Mouse (Mus musculus) cerebellum, adult 2 months (tissue): ENCODE results near the gene H2bfm. TPM values are rescaled to one million over a fixed set of nuclear protein-coding genes. Genes with fewer than 3 reads are reported as not detected.
A peak's percentile ranks its signal among the peaks of the same experiment; 100 is the strongest.

ENCODE experiments used
- DNase-seq, 2 experiments: peaks; one replicate each; pipeline ENCODE4 v3.0.0; 2021
- H3K27ac ChIP-seq: fragments of 200-500 bp; 2 replicates; pipeline ENCODE4 v1.5.1; 2012; ENCODE audit warnings: low read length, control low read depth, inconsistent platforms; ENCODE audit not compliant: insufficient read depth
- H3K27me3 ChIP-seq: fragments of 200-500 bp; 2 replicates; pipeline ENCODE4 v1.6.1; 2012; ENCODE audit warnings: inconsistent platforms, mild to moderate bottlenecking, low read length, moderate library complexity; ENCODE audit not compliant: control insufficient read depth, insufficient read depth
- H3K4me1 ChIP-seq: fragments of 200-500 bp; 2 replicates; pipeline ENCODE4 v1.6.1; 2011; ENCODE audit warnings: low read length; ENCODE audit not compliant: control insufficient read depth, insufficient read depth
- H3K4me3 ChIP-seq: fragments of 200-500 bp; replicated peaks from 2 replicates; pipeline ENCODE3; 2011; ENCODE audit warnings: mild to moderate bottlenecking, low read depth, low read length, control low read depth; ENCODE audit not compliant: insufficient read depth
- CTCF ChIP-seq: fragments of 200-500 bp; IDR thresholded peaks from 2 replicates; pipeline ENCODE4 v1.5.1; 2011; ENCODE audit warnings: low read depth, mild to moderate bottlenecking, control low read depth, low read length, moderate library complexity, borderline replicate concordance; ENCODE audit not compliant: insufficient read depth
- POLR2A ChIP-seq: fragments of 200-500 bp; IDR thresholded peaks from 2 replicates; pipeline ENCODE4 v1.6.1; 2011; ENCODE audit warnings: low read length, control low read depth, borderline replicate concordance; ENCODE audit not compliant: insufficient read depth
- WGBS: fragments of 180-500 bp; shearing (Covaris S2); methylation state at CpG from one replicate; pipeline ENCODE4 v1.1.7; 2018; 5-methylcytosine and 5-hydroxymethylcytosine counted together
- polyA plus RNA-seq: library from polyadenylated mRNA; depleted of rRNA; stranded (reverse); fragments of >200 nt; gene quantifications from 2 replicates; pipeline ENCODE4 v1.2.3, GENCODE M21; 2012; rRNA removed

Gene H2bfm
- polyA plus RNA-seq, 1 experiment: not detected

DNA sequence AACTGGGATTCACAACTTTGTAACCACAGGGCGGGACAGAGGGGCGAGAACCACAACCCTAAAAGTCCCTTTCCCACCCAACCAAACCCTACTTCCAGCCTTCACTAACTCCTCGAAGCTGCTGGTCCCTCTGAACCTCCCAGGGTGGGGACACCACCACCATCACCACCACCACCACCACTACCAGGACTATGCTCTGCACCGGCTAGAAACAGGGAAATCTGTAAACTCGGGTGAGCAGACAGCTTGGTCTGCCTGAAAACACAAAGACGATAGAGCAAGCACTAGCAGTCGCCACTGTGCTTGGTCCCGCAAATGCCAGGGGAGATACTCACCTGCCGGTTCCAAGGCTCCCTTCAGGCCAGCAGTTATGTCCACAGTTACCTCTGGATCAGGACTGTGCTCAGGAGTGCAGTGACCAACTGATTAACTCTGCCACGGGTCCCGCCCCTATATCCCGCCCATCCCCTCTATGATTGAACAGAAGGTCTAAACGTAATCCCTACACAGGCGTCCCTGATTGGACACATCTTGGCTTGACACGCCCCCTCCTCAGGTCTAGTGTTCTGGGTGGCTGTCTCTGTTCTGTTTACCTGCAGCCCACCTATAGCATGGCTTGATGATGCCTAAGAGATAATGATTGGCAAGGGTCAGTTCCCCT, 49.4 kb downstream of the H2bfm start, which contains the start of the genes Tmsb15l and Tmsb15b1:
Tmsb15l (minus strand) TSS at position 446 of the 661 bp plus-strand sequence.
Tmsb15b1 (minus strand) TSS at position 451 of the 661 bp plus-strand sequence.
- Histone ChIP-seq H3K4me1 (no peaks in the 10 kb centered on the region), H3K4me3 (peak within 1 kb of the TSS; percentile 97), H3K27ac (0 out of 2 replicates have a peak within 1 kb of the TSS, but pooled peaks have one; percentile 16), H3K27me3 (no peaks in the 10 kb centered on the region)
- peak; percentile 54 to 91 for DNase-seq
- 15% methylated on average over 15 of the region's 15 CpGs for WGBS
- TF ChIP-seq CTCF (no peak), POLR2A (peak; percentile 60; the same call in 1 of the 2 replicates)

Other genes starting within 250 kb of the H2bfm start
- gene Tceal1, start 219.3 kb upstream of the H2bfm start, polyA plus RNA-seq: 17.5 and 18.7 TPM in 2 replicates
- 223 and 236 TPM in 2 replicates for gene Morf4l2, start 183.6 kb upstream of the H2bfm start, polyA plus RNA-seq
- gene Glra4, start 147.2 kb upstream of the H2bfm start, polyA plus RNA-seq: 0.57 and 1.1 TPM in 2 replicates
- gene Plp1, start 104.7 kb upstream of the H2bfm start, polyA plus RNA-seq: 1,881 and 2,386 TPM in 2 replicates
- gene Rab9b, start 58.6 kb upstream of the H2bfm start, polyA plus RNA-seq: 12.2 and 12.9 TPM in 2 replicates
- gene Tmsb15b2, start 48.2 kb downstream of the H2bfm start, polyA plus RNA-seq: 18.5 and 19.8 TPM in 2 replicates
- 6.4 and 7.7 TPM in 2 replicates for gene Tmsb15l, start 49.5 kb downstream of the H2bfm start, polyA plus RNA-seq
- gene Tmsb15b1, start 49.5 kb downstream of the H2bfm start, polyA plus RNA-seq: 13.2 and 15.0 TPM in 2 replicates
- gene Zcchc18, start 65.8 kb downstream of the H2bfm start, polyA plus RNA-seq: 219 and 227 TPM in 2 replicates
- 15.9 and 17.3 TPM in 2 replicates for gene Slc25a53, start 111.0 kb downstream of the H2bfm start, polyA plus RNA-seq
- 4.2 and 4.9 TPM in 2 replicates for gene Fam199x, start 122.3 kb downstream of the H2bfm start, polyA plus RNA-seq
- gene Esx1, start 194.8 kb downstream of the H2bfm start, polyA plus RNA-seq: not detected in 2 replicates